Comparison of ENCODE assay signal across 12 mouse cellular contexts in the genomic region with DNA sequence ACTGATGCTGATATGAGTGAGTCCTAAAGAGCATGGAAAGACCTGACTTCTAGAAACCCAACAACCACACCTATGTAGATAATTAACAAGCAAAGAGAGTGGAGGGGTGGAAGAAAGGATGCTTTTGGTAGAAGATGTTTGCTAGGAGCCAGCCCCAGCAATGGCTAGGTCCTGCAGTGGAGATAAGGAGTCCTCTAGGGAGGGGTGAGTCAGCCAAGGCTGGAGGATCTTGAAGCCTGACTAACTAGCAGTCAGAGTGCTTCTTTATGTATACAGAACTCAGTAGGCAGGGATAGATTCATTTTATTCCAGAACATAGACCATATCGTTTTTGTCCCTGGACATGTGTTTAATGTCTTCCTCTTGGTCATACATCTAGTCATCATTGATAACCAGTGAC.
DNase-seq lines count a peak whose midpoint lies in the region.
"Had no signal": no experiment of that assay in that cellular context is flagged by ENCODE, and none has a peak within 500 bp of the region (broad histone marks: within the 10 kb centered on the region; RNA-seq: fewer than 3 reads in every experiment).

No protein-coding gene starts in this region.

- peak; percentile 53 for DNase-seq in adrenal gland, adult 2 months
- no peak for DNase-seq in adrenal gland, postnatal 25 days
- DNase-seq in 3T3-L1 (ENCODE audit: low read depth, low spot score): peak; percentile 75
- DNase-seq in adrenal gland, postnatal 36 days: peak; percentile 36 to 48
- no peak for DNase-seq in spleen, postnatal 36 days (ENCODE audit: low spot score in 2 of 2)
- no peak for DNase-seq in right cerebral cortex, postnatal 4 days
- DNase-seq: B cell, adult 2 months; cerebellum, adult 18-20 months; cerebellum, adult 9-10 months; cerebellum, postnatal 14 days; gastrocnemius, postnatal 10 days; heart, adult 11 months had no signal

Comparison
In these comparisons a context has a peak if more than half of its experiments do, and no peak if none do; other contexts are left out.
1. DNase-seq: peak in adrenal gland, adult 2 months (single experiment), 3T3-L1 (single experiment) and adrenal gland, postnatal 36 days (2 of 2); none in adrenal gland, postnatal 25 days (single experiment), spleen, postnatal 36 days (0 of 2) and right cerebral cortex, postnatal 4 days (single experiment).